Mouse (Mus musculus): ENCODE data around the gene BC067074.
"Not testable (repeated sequence)": the region's sequence is repeated elsewhere in the genome, so short reads cannot be mapped to it uniquely, and the experiment has no call there.

Gene BC067074

DNA sequence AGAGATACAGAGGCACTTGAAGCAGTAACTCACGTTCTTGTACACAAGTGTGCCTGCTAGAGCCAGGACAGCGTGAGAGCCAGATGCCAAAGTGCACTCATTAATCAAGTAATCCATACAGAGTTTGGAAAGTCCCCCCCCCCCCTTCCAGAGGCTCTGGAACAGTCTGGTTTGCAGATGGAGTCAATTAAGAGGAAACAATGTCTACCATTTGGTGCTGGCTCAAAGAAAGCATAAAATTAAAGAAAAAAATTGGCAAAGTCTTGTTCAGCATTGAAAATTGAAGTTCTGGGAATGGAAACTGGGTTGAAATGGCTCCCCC, 81.1 kb downstream of the BC067074 start:
- DNase-seq (ENCODE audit: low spot score in 2 of 2): no peak

DNA sequence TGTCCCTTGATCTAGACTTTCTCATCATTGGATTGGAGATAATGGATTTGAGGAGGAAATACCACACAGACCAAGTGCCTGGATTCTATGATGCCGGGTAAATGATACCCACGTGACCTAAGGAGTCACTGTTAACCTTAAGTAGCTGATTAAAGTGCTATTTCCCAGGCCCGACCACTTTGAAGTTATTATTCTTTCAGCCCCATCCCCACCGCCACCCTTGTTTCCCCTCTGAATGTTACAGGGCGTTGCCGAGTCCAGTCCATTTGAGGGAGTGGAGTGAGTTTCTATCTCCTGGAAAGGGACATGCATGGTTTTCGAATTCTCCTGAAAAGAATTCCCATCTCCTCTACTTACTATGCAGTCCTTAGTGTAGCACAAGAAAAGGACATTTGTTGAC, 84.7 kb downstream of the BC067074 start:
- no peak for DNase-seq (ENCODE audit: low spot score in 2 of 2)

GRCm38 (mm10) chr13:113378980-113379410, 86.0 kb downstream of the BC067074 start:
- DNase-seq (ENCODE audit: low spot score in 2 of 2): peak in 1 of 2 experiments; percentile 3

- no peak for DNase-seq (ENCODE audit: low spot score in 2 of 2)
Measured at GRCm38 (mm10) chr13:113379766-113380309, 86.9 kb downstream of the BC067074 start.

DNA sequence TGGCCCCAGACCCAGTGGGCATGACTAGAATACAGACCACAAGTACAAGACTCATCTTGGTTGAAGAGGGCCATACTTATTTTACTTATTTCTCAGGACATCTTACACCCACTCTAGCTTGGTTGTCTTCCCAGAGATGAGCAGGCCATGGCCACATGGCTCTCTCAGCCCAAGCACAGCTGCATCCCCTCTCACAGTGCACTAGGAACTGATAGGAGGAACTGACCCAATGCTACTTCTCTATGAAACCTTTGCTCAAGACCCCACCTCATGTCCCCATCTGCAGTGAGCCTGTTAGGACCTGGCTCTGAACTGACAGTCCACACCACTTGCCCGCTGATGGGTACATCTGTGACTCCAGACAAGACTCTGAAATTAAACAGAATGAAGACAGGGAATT, 88.8 kb downstream of the BC067074 start:
- DNase-seq (ENCODE audit: low spot score in 2 of 2): peak in 1 of 2 experiments; percentile 7

DNA sequence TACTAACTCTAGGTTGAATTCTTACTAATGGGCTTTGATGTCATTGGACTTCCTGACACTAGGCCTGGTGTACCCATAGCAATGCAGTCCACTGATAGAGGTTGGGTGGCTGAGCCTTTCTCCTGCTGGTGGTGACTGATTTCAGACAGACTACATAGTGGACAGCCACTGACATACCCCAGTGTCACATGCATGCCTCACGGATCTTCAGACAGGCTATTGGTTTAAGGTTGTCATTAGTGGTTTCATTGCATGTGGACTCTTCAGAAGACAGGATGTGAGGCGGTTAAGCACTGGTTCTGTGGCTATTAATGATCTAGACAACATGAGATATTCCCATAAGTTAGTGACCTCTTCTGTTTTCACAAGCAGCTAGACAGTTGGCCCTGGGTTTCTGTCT, 89.2 kb downstream of the BC067074 start:
- DNase-seq (ENCODE audit: low spot score in 2 of 2): no peak

DNA sequence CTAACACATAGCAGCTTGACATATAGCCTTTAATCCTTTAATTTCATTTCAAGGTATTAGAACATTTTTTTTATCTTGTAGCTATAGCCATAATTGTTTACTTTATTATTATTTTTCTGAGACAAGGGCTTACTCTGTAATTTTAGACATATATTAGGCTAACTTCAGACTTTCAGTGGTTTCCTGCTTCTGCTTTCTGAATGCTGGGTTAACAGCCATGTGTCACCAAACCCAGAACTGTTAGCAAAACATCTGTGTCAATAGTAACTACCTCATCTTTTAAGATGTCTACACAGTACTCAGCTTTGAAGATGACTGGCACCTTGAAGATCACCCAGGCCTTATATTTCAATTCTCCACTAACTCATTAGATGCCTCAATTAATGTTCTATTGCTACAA, 89.8 kb downstream of the BC067074 start:
- not testable (repeated sequence) for DNase-seq (ENCODE audit: low spot score in 2 of 2)

DNA sequence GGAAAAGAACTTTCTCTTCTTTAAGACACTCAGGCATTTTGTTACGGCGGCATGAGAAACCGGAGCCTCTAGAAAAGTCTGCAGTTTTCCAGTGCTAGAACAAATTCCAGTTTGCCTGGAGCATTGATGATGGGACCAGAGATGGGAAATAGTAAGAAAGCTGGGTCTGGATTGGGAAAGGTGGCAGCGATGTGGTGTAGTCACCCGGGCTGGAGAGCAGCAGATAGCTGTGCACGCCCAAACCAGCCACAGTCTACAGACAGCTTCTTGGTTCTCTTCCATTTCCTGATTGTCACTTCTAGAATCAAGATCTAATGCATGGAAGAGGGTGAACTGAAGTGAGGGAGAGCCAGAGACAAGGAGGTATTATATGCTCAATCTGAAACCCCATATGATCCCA, 100.4 kb downstream of the BC067074 start:
- no peak for DNase-seq (ENCODE audit: low spot score in 2 of 2)

GRCm38 (mm10) chr13:113394591-113394990, 101.6 kb downstream of the BC067074 start:
- no peak for DNase-seq (ENCODE audit: low spot score in 2 of 2)

- no peak for DNase-seq (ENCODE audit: low spot score in 2 of 2)
Measured at GRCm38 (mm10) chr13:113397006-113397520, 104.1 kb downstream of the BC067074 start.

DNA sequence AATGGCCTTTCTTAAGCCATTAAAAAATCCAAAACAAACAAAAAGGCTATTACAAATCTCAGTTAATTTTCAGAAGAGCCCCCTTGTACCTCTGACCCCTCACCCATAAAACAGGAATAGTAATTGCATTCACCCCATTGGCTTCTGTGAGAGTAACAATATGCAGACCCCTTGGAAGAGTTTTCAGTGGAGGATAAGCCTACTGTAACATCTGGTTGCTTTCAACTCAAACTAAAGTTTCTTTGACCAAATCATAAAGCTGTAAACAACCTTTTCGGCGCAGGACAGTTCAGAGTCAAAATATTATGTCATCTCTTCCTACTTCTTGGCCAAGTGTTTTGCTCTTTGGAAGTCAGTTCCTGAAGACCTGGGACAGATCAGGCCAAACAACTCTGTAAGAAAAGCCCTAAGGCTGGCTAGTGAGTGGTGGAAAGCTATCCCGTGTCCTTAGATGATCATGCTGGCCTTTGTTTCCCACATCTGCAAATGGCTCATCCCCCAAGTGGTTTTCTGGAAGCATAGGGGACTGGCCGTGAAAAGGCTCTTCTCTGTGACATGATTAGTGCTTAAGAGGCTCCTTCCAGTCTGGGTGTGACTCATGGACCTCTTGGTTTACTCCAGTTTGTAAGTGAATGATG, 108.5 kb downstream of the BC067074 start:
- no peak for DNase-seq (ENCODE audit: low spot score in 2 of 2)

GRCm38 (mm10) chr13:113403706-113404105, 110.7 kb downstream of the BC067074 start:
- DNase-seq (ENCODE audit: low spot score in 2 of 2): no peak

GRCm38 (mm10) chr13:113404172-113404571, 111.2 kb downstream of the BC067074 start:
- no peak for DNase-seq (ENCODE audit: low spot score in 2 of 2)

- DNase-seq (ENCODE audit: low spot score in 2 of 2): no peak
Measured at GRCm38 (mm10) chr13:113409941-113410340, 117.0 kb downstream of the BC067074 start.

DNA sequence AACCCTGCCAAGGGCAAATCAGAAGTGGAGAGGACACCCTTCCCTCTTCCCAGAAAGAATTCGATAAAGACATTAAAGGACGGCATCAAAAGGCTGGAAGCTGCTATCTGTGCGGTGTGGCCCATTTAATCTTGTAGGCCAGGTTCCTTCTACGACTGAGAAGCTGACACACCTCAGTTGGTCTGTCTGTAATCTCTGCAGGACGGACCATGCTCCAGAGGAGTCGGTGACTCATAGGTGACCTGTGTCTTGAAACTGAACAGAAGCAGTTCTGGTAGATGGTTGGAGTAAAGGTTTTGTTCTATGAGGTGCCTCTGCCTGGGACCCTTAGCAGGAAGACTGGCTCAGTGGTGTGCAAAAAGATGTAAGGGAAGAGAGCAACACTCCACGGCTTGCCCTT, 122.6 kb downstream of the BC067074 start:
- DNase-seq (ENCODE audit: low spot score in 2 of 2): no peak

- no peak for DNase-seq (ENCODE audit: low spot score in 2 of 2)
Measured at GRCm38 (mm10) chr13:113416986-113417385, 124.0 kb downstream of the BC067074 start.

GRCm38 (mm10) chr13:113417757-113418483, 125.0 kb downstream of the BC067074 start:
- no peak for DNase-seq (ENCODE audit: low spot score in 2 of 2)

- DNase-seq (ENCODE audit: low spot score in 2 of 2): no peak
Measured at GRCm38 (mm10) chr13:113418632-113419031, 125.7 kb downstream of the BC067074 start.

DNA sequence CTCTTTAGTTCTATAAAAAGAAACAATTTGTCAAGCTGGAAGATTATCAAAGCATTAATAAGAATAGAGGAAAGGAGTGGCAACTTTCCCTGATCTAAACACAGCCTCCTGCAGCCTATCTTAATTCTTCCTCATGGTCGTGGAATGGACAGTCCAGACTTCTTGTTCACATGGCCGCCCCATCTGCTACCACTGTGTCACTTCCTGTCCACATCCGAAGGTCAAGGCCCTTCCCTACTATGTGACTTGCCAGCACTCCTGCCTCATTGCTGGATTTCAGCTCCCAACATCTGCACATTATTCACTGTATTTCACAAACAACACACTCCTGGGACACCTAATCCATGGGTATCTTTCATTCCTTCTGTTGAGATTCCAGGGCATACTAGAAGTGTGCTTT, 128.5 kb downstream of the BC067074 start:
- DNase-seq (ENCODE audit: low spot score in 2 of 2): no peak

GRCm38 (mm10) chr13:113423825-113424224, 130.9 kb downstream of the BC067074 start:
- no peak for DNase-seq (ENCODE audit: low spot score in 2 of 2)

DNA sequence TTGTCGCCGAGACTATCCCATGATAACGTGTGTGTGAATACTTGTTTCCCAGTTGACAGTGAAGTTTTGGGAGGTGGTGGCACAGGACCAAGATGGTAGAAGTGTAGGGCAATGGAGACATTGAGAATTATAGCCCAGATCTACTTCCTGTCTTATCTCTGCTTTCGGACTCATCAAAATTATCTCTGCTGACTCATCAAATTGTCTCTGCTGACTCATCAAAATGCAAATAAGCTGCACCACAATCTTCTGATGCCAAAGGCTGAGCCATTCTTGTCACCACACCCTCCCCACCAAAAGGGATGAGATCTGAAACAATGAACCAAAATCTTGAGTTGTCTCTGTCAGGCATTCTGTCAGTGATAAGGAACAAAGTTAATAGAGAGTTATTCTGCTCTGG, 132.9 kb downstream of the BC067074 start:
- DNase-seq (ENCODE audit: low spot score in 2 of 2): no peak
